Mouse (Mus musculus) kidney, postnatal 0 days (tissue): ENCODE data around the gene Mrpl45. TPM values are rescaled to one million over a fixed set of nuclear protein-coding genes. Genes with fewer than 3 reads are reported as not detected.
"Not testable (repeated sequence)": the region's sequence is repeated elsewhere in the genome, so short reads cannot be mapped to it uniquely, and the experiment has no call there.

ENCODE experiments used
- ATAC-seq: fragments of 200-750 bp; cut with Nextera tagmentation; replicated peaks from 2 replicates; pipeline ENCODE4 v1.8.0; 2017; ENCODE audit warnings: low read depth, moderate number of reproducible peaks, moderate TSS enrichment, moderate library complexity; ENCODE audit not compliant: low FRiP score
- DNase-seq: peaks from one replicate; pipeline ENCODE4 v3.0.0-alpha.2; 2016; ENCODE audit warnings: low spot score
- H3K27ac ChIP-seq: fragments of 300-500 bp; sonication (generic); 2 replicates; pipeline ENCODE4 v1.5.1; 2014; ENCODE audit warnings: mild to moderate bottlenecking
- H3K27me3 ChIP-seq: fragments of 300-500 bp; sonication (generic); 2 replicates; pipeline ENCODE4 v1.6.1; 2014; ENCODE audit warnings: low read length, mixed read lengths; ENCODE audit not compliant: insufficient read depth
- H3K36me3 ChIP-seq: fragments of 300-500 bp; sonication (generic); 2 replicates; pipeline ENCODE4 v1.6.1; 2014; ENCODE audit warnings: low read length, mixed read lengths; ENCODE audit not compliant: insufficient read depth
- H3K4me1 ChIP-seq: fragments of 300-500 bp; sonication (generic); replicated peaks from 2 replicates; pipeline ENCODE4 v1.6.1; 2014; ENCODE audit warnings: antibody characterized with exemption, low read length, mixed read lengths; ENCODE audit not compliant: insufficient read depth
- H3K4me2 ChIP-seq: fragments of 300-500 bp; sonication (generic); 2 replicates; pipeline ENCODE4 v1.6.1; 2014; ENCODE audit warnings: mild to moderate bottlenecking, low read length, moderate library complexity, mixed read lengths
- H3K4me3 ChIP-seq: fragments of 300-500 bp; sonication (generic); replicated peaks from 2 replicates; pipeline ENCODE4 v1.5.1; 2014; ENCODE audit warnings: low read depth, low read length
- H3K9ac ChIP-seq: fragments of 300-500 bp; sonication (generic); 2 replicates; pipeline ENCODE4 v1.6.1; 2014; ENCODE audit warnings: low read depth, low read length
- H3K9me3 ChIP-seq: fragments of 300-500 bp; sonication (generic); replicated peaks from 2 replicates; pipeline ENCODE4 v1.6.1; 2016; ENCODE audit warnings: low read length, inconsistent platforms, mixed read lengths
- CTCF ChIP-seq: IDR thresholded peaks from 2 replicates; pipeline ENCODE4 v1.5.1; 2016; ENCODE audit warnings: antibody characterized with exemption, low read depth, mild to moderate bottlenecking, moderate library complexity
- WGBS: fragments of 180-500 bp; shearing (Covaris S2); extraction: QIAGEN DNeasy Blood & Tissue Kit; methylation state at CpG from one replicate; pipeline ENCODE4 v1.1.7; 2014; 5-methylcytosine and 5-hydroxymethylcytosine counted together
- polyA plus RNA-seq: library from polyadenylated mRNA; unstranded; fragments of >200 nt; fragmentation: Nextera tagmentation; extraction: Ambion mirVana; gene quantifications from 2 replicates; pipeline ENCODE4 v1.2.1, GENCODE M21; 2015

Mrpl45 gene
- polyA plus RNA-seq, 1 experiment from 2014 or later = 54.3 TPM

DNA sequence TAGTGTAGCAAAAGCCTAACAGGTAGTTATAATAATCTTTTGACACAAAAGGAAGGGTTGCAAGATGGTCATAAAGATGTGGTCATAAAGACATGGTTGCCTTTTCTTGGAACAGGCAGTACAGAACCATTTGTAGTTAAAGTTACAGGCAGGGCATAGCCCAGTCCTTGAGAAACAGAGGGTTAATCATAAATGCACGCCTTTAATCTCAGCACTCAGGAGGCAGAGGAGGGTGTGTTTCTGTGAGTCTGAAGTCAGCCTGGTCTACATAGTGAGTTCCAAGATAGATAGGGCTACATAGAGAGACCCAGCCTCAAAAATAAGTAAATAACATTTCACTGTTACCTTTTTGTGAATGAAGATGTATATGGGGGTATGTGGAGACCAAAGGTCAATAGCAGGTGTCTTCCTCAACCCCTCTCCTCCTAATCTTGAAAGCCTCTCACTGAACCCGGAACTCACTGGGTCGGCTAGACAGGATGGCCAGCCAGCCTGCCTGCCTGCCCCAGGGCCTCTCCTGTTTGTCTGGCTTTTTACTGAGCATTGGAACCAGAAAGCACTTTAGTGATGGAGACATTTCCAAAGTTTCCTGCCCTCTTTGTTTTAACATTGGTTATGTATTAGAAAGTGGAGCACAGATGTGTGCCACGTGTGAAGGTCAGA, 37.5 kb downstream of the Mrpl45 start:
- Histone ChIP-seq H3K9ac (no peak overlapping the region), H3K9me3 (no peaks in the 10 kb centered on the region), H3K4me2 (no peak overlapping the region), H3K27me3 (no peaks in the 10 kb centered on the region), H3K36me3 (no peaks in the 10 kb centered on the region), H3K4me1 (peaks cover 10% of the 10 kb centered on the region; the same call in 1 of the 2 replicates), H3K4me3 (no peak overlapping the region), H3K27ac (no peak overlapping the region)
- 49% methylated on average over 4 of the region's 4 CpGs for WGBS
- TF ChIP-seq CTCF = no peak
- no peak for DNase-seq
- no peak for ATAC-seq

DNA sequence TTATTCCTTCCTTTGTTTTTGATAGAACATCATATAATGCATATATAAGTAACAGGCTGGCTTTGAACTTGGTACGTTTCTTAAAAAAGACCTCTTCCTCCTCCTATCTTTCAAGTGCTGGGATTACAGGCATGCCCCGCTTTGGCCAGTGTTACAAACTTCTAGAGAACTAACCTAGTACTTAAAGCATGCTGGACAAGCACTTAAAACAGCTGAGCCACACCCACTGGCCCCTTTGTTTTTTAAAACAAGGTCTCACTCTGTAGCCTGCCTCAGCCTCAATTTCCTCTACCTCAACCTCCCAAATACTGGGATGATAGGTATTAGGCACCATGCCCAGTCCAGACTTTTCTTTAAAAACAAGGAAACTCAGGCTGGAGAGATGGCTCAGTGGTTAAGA, 39.1 kb downstream of the Mrpl45 start:
- Histone ChIP-seq H3K4me2 (no peak overlapping the region), H3K4me3 (no peak overlapping the region), H3K9me3 (no peaks in the 10 kb centered on the region), H3K4me1 (peaks cover 10% of the 10 kb centered on the region; the same call in 1 of the 2 replicates), H3K36me3 (no peaks in the 10 kb centered on the region), H3K27me3 (no peaks in the 10 kb centered on the region), H3K27ac (no peak overlapping the region), H3K9ac (no peak overlapping the region)
- 79% methylated on average over 2 of the region's 2 CpGs for WGBS
- no peak for ATAC-seq
- DNase-seq = no peak
- no peak for TF ChIP-seq CTCF

DNA sequence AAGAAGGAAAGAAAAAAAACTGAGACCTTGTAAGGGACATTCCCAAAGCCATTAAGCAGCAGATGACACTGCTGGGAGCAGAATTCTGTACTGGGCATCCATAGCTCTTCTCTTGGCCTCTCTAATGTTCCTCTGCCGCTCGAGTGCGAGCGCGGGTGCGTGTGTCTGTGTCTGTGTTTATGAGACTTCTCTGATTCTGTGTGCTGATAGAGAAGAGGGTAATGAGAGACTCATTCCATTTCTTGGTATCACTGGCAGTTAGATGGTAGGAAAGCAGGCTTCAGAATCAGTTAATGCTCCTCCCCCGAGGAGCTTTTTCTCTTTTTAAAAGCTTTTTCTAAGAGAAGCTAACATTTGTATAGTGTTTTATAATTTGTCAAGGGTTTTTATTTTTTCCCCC, 39.7 kb downstream of the Mrpl45 start:
- H3K27ac ChIP-seq = no peak overlapping the region
- no peak overlapping the region for H3K4me3 ChIP-seq
- no peak for TF ChIP-seq CTCF
- WGBS = 73% methylated on average over 7 of the region's 7 CpGs
- peaks cover 7% of the 10 kb centered on the region; the same call in 1 of the 2 replicates for H3K4me1 ChIP-seq
- H3K9ac ChIP-seq = no peak overlapping the region
- DNase-seq = no peak
- no peaks in the 10 kb centered on the region for H3K36me3 ChIP-seq
- H3K4me2 ChIP-seq = no peak overlapping the region
- ATAC-seq = no peak
- no peaks in the 10 kb centered on the region for H3K27me3 ChIP-seq
- no peaks in the 10 kb centered on the region for H3K9me3 ChIP-seq

DNA sequence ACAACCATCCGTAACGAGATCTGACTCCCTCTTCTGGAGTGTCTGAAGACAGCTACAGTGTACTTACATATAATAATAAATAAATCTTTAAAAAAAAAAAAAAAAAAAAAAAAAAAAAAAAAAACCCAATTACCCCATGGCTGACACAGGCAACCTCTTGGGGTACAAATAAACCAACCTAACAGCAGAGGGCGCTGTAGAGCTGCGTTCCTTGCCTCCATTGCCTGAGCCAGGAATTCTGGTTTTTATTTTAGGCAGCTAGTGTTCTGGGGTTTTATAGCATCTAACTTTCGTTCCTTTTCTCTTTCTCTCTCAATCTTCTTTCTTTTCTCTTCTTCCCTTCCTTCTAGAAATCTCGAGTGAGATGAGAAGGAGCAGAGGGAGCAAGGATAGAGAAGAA, 42.1 kb downstream of the Mrpl45 start:
- not testable (repeated sequence) for H3K4me1 ChIP-seq, H3K27ac ChIP-seq, H3K27me3 ChIP-seq, H3K9ac ChIP-seq, H3K36me3 ChIP-seq, H3K4me3 ChIP-seq, H3K9me3 ChIP-seq, H3K4me2 ChIP-seq, ATAC-seq
- peak; percentile 77 for DNase-seq
- 12% methylated on average over 4 of the region's 6 CpGs for WGBS
- TF ChIP-seq CTCF = peak; percentile 80

DNA sequence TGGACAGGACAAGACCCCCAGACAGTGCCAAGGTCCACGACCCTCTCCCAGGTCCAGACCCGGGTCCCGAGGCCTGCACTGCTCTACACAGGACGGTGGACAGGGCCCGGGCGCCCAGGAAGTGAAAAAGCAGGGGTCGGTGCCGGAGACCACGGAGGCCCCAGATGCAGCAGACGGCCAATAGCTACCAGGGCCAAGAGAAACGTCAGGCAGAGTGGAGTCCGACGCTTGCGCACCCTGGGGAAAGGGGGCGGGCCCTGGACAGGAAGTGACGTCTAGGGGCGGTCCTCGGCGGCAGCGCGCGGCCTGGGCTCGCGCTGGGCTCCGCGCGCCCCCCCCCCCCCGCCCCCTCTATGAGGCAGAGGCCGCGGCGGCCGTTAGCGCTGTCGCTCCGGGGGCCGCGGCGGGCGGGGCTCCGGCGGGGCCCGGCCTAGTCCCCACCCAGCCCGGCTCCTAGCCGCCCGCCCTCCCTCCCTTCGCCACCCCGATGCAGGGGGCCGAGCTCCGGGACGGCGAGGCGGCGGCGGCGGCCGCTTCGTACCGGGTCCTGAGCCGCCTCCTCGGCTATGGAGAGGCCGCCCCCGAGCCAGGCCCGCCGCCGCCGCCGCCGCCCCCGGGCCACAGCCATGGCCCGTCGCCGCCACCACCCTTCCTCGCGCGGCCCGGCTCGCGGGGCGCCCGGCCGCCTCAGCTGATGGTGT, 46.6 kb downstream of the Mrpl45 start, which contains the start of gene Socs7:
TSS of gene Socs7 (plus strand) at position 604 of the 701 bp plus-strand sequence.
- no peak for TF ChIP-seq CTCF
- peak; percentile 96 for DNase-seq
- peak within 1 kb of the TSS; percentile 93 for H3K4me2 ChIP-seq
- H3K4me3 ChIP-seq = peak within 1 kb of the TSS; percentile 94
- H3K9me3 ChIP-seq = no peaks in the 10 kb centered on the region
- peak within 1 kb of the TSS; percentile 88 for H3K27ac ChIP-seq
- no peaks in the 10 kb centered on the region for H3K36me3 ChIP-seq
- under 1% methylated on average over 37 of the region's 81 CpGs for WGBS
- peaks cover 19% of the 10 kb centered on the region; the same call in 1 of the 2 replicates for H3K4me1 ChIP-seq
- H3K9ac ChIP-seq = peak within 1 kb of the TSS; percentile 96
- H3K27me3 ChIP-seq = no peaks in the 10 kb centered on the region
- peak; percentile 96 for ATAC-seq

DNA sequence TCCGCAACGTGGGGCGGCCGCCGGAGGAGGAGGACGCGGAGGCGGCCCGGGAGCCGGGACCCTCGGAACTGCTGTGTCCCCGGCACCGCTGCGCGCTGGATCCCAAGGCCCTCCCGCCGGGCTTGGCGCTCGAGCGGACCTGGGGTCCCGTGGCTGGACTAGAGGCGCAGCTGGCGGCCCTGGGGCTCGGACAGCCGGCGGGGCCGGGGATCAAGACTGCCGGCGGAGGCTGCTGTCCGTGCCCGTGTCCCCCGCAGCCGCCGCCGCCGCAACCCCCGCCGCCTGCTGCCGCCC, 47.1 kb downstream of the Mrpl45 start:
- Histone ChIP-seq H3K27me3 (no peaks in the 10 kb centered on the region), H3K27ac (peak overlapping the region; percentile 88), H3K4me1 (peaks cover 19% of the 10 kb centered on the region; the same call in 1 of the 2 replicates), H3K36me3 (no peaks in the 10 kb centered on the region), H3K4me3 (peak overlapping the region; percentile 94), H3K4me2 (peak overlapping the region; percentile 93), H3K9ac (peak overlapping the region; percentile 96), H3K9me3 (no peaks in the 10 kb centered on the region)
- no peak for TF ChIP-seq CTCF
- 0% methylated on average over 30 of the region's 39 CpGs for WGBS
- peak; percentile 44; the same call in 1 of the 2 replicates for ATAC-seq
- DNase-seq = peak; percentile 37
